Mouse (Mus musculus) bone marrow, adult 2 months (tissue): Measurements from ENCODE around the gene Smyd1.

Source experiments
- CTCF ChIP-seq: fragments of 200-500 bp; IDR thresholded peaks from 2 replicates; pipeline ENCODE4 v1.5.1; 2011; ENCODE audit warnings: low read length, control low read depth; ENCODE audit not compliant: control insufficient read depth, insufficient read depth
- POLR2A ChIP-seq: fragments of 200-500 bp; IDR thresholded peaks from 2 replicates; pipeline ENCODE4 v1.6.1; 2011; ENCODE audit warnings: low read depth, mild to moderate bottlenecking, control low read depth, low read length, borderline replicate concordance; ENCODE audit not compliant: control insufficient read depth

GRCm38 (mm10) chr6:71333031-71333430, 11.0 kb upstream of the Smyd1 start:
- no peak for TF ChIP-seq POLR2A
- TF ChIP-seq CTCF = no peak
